Mouse (Mus musculus) gastrocnemius, adult 2 months (tissue): ENCODE measurements around the gene Nkd2. TPM values are rescaled to one million over a fixed set of nuclear protein-coding genes. Genes with fewer than 3 reads are reported as not detected.
A peak's percentile ranks its signal among the peaks of the same experiment; 100 is the strongest.

Source experiments
- DNase-seq: peaks from one replicate; pipeline ENCODE4 v3.0.0; 2022
- H3K27ac ChIP-seq: fragments of 200-600 bp; 2 replicates; pipeline ENCODE4 v1.8.1; 2022; ENCODE audit warnings: mild to moderate bottlenecking
- H3K4me3 ChIP-seq: fragments of 200-600 bp; 2 replicates; pipeline ENCODE4 v1.8.1; 2022; ENCODE audit warnings: mild to moderate bottlenecking, moderate library complexity
- CTCF ChIP-seq: fragments of 200-600 bp; IDR thresholded peaks from 2 replicates; pipeline ENCODE4 v1.8.1; 2022; ENCODE audit warnings: antibody characterized with exemption, mild to moderate bottlenecking, moderate library complexity
- intact Hi-C: fragments of 180-260 bp; cut with DNase I; formaldehyde crosslinking; loops from one replicate; pipeline ENCODE4 v1.15.1; 2025
- total RNA-seq, 2 experiments: library from RNA; stranded (reverse); gene quantifications; 2 replicates each; pipeline ENCODE4 v1.2.3; 2021

Nkd2 gene
- total RNA-seq, 2 experiments from 2014 or later, result 1.0 to 1.1 TPM

GRCm38 (mm10) chr13:73804914-73805313, 42.5 kb downstream of the Nkd2 start:
- no peak overlapping the region for H3K27ac ChIP-seq
- no peak for DNase-seq
- intact Hi-C loops, result no loop called here
- no peak for TF ChIP-seq CTCF
- H3K4me3 ChIP-seq, result no peak overlapping the region

- H3K27ac ChIP-seq, result peak overlapping the region; percentile 65
Measured at GRCm38 (mm10) chr13:73803450-73804178, 43.8 kb downstream of the Nkd2 start.

GRCm38 (mm10) chr13:73799110-73799509, 48.3 kb downstream of the Nkd2 start:
- TF ChIP-seq CTCF, result no peak
- Histone ChIP-seq H3K27ac (no peak overlapping the region), H3K4me3 (no peak overlapping the region)
- intact Hi-C loops, result no loop called here
- no peak for DNase-seq

More at GRCm38 (mm10) chr13:73803450-73804178, 43.8 kb downstream of the Nkd2 start:
- no peak overlapping the region for H3K4me3 ChIP-seq
- TF ChIP-seq CTCF, result no peak
- DNase-seq, result peak; percentile 71
- intact Hi-C loops, result no loop called here

- intact Hi-C loops, result no loop called here
- DNase-seq, result no peak
- no peak for TF ChIP-seq CTCF
- H3K4me3 ChIP-seq, result no peak overlapping the region
- no peak overlapping the region for H3K27ac ChIP-seq
Measured at GRCm38 (mm10) chr13:73793171-73793570, 54.3 kb downstream of the Nkd2 start.

- TF ChIP-seq CTCF, result no peak
- H3K4me3 ChIP-seq, result no peak overlapping the region
- intact Hi-C loops, result no loop called here
- DNase-seq, result peak; percentile 82
- no peak overlapping the region for H3K27ac ChIP-seq
Measured at GRCm38 (mm10) chr13:73792176-73792575, 55.3 kb downstream of the Nkd2 start.

- TF ChIP-seq CTCF, result no peak
- no peak overlapping the region for H3K27ac ChIP-seq
- no peak for DNase-seq
- intact Hi-C loops, result no loop called here
- H3K4me3 ChIP-seq, result no peak overlapping the region
Measured at GRCm38 (mm10) chr13:73782486-73782885, 64.9 kb downstream of the Nkd2 start.

- no peak overlapping the region for H3K27ac ChIP-seq
- intact Hi-C loops, result no loop called here
- no peak for DNase-seq
- TF ChIP-seq CTCF, result no peak
- no peak overlapping the region for H3K4me3 ChIP-seq
Measured at GRCm38 (mm10) chr13:73777578-73777977, 69.9 kb downstream of the Nkd2 start.

- TF ChIP-seq CTCF, result no peak
- peak; percentile 43 for DNase-seq
- intact Hi-C loops, result no loop called here
Measured at GRCm38 (mm10) chr13:73775786-73776185, 71.6 kb downstream of the Nkd2 start.

GRCm38 (mm10) chr13:73773519-73774205, 73.8 kb downstream of the Nkd2 start:
- intact Hi-C loops, result no loop called here
- peak; percentile 46 for DNase-seq
- Histone ChIP-seq H3K27ac (peak overlapping the region; percentile 66), H3K4me3 (peak overlapping the region; percentile 37)
- TF ChIP-seq CTCF, result no peak

More at GRCm38 (mm10) chr13:73775786-73776185, 71.6 kb downstream of the Nkd2 start:
- no peak overlapping the region for H3K4me3 ChIP-seq
- H3K27ac ChIP-seq, result 0 out of 2 replicates have a peak overlapping the region, but pooled peaks have one; percentile 28

- H3K27ac ChIP-seq, result peak overlapping the region; percentile 66
- peak; percentile 37; the same call in 1 of the 2 replicates for TF ChIP-seq CTCF
- intact Hi-C loops, result no loop called here
- no peak for DNase-seq
- H3K4me3 ChIP-seq, result peak overlapping the region; percentile 37
Measured at GRCm38 (mm10) chr13:73772655-73773054, 74.8 kb downstream of the Nkd2 start.

- no peak for DNase-seq
- intact Hi-C loops, result no loop called here
- Histone ChIP-seq H3K4me3 (no peak overlapping the region), H3K27ac (peak overlapping the region; percentile 20; the same call in 1 of the 2 replicates)
- TF ChIP-seq CTCF, result no peak
Measured at GRCm38 (mm10) chr13:73771131-73771530, 76.3 kb downstream of the Nkd2 start.

- intact Hi-C loops, result loop anchor here (5.0 kb wide), 1 partner anchor 43 kb away; no protein-coding TSS in a partner anchor
- TF ChIP-seq CTCF, result no peak
- DNase-seq, result no peak
- no peak overlapping the region for H3K27ac ChIP-seq
- H3K4me3 ChIP-seq, result no peak overlapping the region
Measured at GRCm38 (mm10) chr13:73769916-73770682, 77.3 kb downstream of the Nkd2 start.

Other genes with a start within 250 kb of the Nkd2 start
- gene Clptm1l, start 243.6 kb downstream of the Nkd2 start, total RNA-seq, result 10 to 100 TPM; 32.8 to 39.4 TPM
- under 1 TPM in 1 of 2 experiments, not detected in 1; 0.14 TPM for gene Tert, start 220.7 kb downstream of the Nkd2 start, total RNA-seq
- not detected for gene Slc6a18, start 169.6 kb downstream of the Nkd2 start, total RNA-seq
- not detected for gene Slc6a19, start 142.8 kb downstream of the Nkd2 start, total RNA-seq
- 1 to 10 TPM; 4.1 to 4.9 TPM for gene Slc12a7, start 114.5 kb downstream of the Nkd2 start, total RNA-seq
- under 1 TPM in 1 of 2 experiments, not detected in 1; 0.25 TPM for gene Trip13, start 90.2 kb upstream of the Nkd2 start, total RNA-seq
- 10 to 100 TPM in 1 of 2 experiments, 1 to 10 TPM in 1; 7.8 to 12.9 TPM for gene Brd9, start 90.2 kb upstream of the Nkd2 start, total RNA-seq
- gene Zdhhc11, start 116.2 kb upstream of the Nkd2 start, total RNA-seq, result not detected
- gene Tppp, start 161.8 kb upstream of the Nkd2 start, total RNA-seq, result 1 to 10 TPM; 4.7 to 8.6 TPM
- gene Cep72, start 214.7 kb upstream of the Nkd2 start, total RNA-seq, result under 1 TPM in 1 of 2 experiments, not detected in 1; 0.08 TPM